Mouse (Mus musculus) erythroblast, embryonic 14.5 days (primary cell): ENCODE measurements around the gene AI413582. TPM values are rescaled to one million over a fixed set of nuclear protein-coding genes. Genes with fewer than 3 reads are reported as not detected.

Experiments
- H3K27me3 ChIP-seq: 2 replicates; pipeline ENCODE4 v1.6.1; 2012; ENCODE audit warnings: inconsistent platforms; ENCODE audit not compliant: control insufficient read depth
- H3K36me3 ChIP-seq: 2 replicates; pipeline ENCODE4 v1.6.1; 2012; ENCODE audit warnings: mild to moderate bottlenecking, inconsistent platforms; ENCODE audit not compliant: control insufficient read depth
- H3K4me1 ChIP-seq: 2 replicates; pipeline ENCODE4 v1.6.1; 2012; ENCODE audit warnings: inconsistent platforms; ENCODE audit not compliant: control insufficient read depth
- H3K4me3 ChIP-seq: replicated peaks from 2 replicates; pipeline ENCODE3; 2012; ENCODE audit warnings: moderate library complexity, mild to moderate bottlenecking, inconsistent platforms
- H3K9me3 ChIP-seq: 2 replicates; pipeline ENCODE4 v1.6.1; 2012; ENCODE audit warnings: low read length, inconsistent platforms, mixed read lengths; ENCODE audit not compliant: control insufficient read depth
- GATA1 ChIP-seq: IDR thresholded peaks from 2 replicates; pipeline ENCODE4 v1.6.1; 2012; ENCODE audit warnings: low read length, inconsistent platforms, mixed read lengths
- TAL1 ChIP-seq: IDR thresholded peaks from 3 replicates; pipeline ENCODE4 v1.6.1; 2012; ENCODE audit warnings: low read length, inconsistent platforms, mixed read lengths
- polyA plus RNA-seq: library from polyadenylated mRNA; stranded (reverse); fragments of >175 nt; gene quantifications from 2 replicates; pipeline ENCODE4 v1.2.3, GENCODE M21; 2012

The AI413582 gene
- polyA plus RNA-seq, 1 experiment: 3.7 TPM

GRCm38 (mm10) chr17:27557927-27558661, 7.5 kb downstream of the AI413582 start:
- H3K27me3 ChIP-seq: peaks cover 3% of the 10 kb centered on the region; the same call in 1 of the 2 replicates
- no peaks in the 10 kb centered on the region for H3K9me3 ChIP-seq
- H3K36me3 ChIP-seq: peaks cover 27% of the 10 kb centered on the region
- peaks cover 69% of the 10 kb centered on the region for H3K4me1 ChIP-seq
- TF ChIP-seq TAL1 (no peak), GATA1 (no peak)
- peak overlapping the region; percentile 82 for H3K4me3 ChIP-seq

- Histone ChIP-seq H3K9me3 (no peaks in the 10 kb centered on the region), H3K36me3 (peaks cover 27% of the 10 kb centered on the region), H3K4me3 (peak overlapping the region; percentile 82), H3K27me3 (peaks cover 3% of the 10 kb centered on the region; the same call in 1 of the 2 replicates), H3K4me1 (peaks cover 76% of the 10 kb centered on the region)
- TF ChIP-seq GATA1: no peak
- no peak for TF ChIP-seq TAL1
These were observed 8.2 kb downstream of the AI413582 start for GRCm38 (mm10) chr17:27557181-27557926.

- Histone ChIP-seq H3K4me3 (peak within 1 kb of the TSS; percentile 82), H3K9me3 (no peaks in the 10 kb centered on the region), H3K27me3 (peaks cover 3% of the 10 kb centered on the region; the same call in 1 of the 2 replicates), H3K36me3 (peaks cover 19% of the 10 kb centered on the region), H3K4me1 (peaks cover 69% of the 10 kb centered on the region)
- TF ChIP-seq GATA1: no peak
- no peak for TF ChIP-seq TAL1
These were observed 9.1 kb downstream of the AI413582 start, which contains the start of gene Hmga1 for GRCm38 (mm10) chr17:27556315-27557011. Gene Hmga1 (plus strand): TSS chr17:27556497.

- Histone ChIP-seq H3K4me3 (peak overlapping the region; percentile 82), H3K4me1 (peaks cover 66% of the 10 kb centered on the region)
These were observed 9.9 kb downstream of the AI413582 start for GRCm38 (mm10) chr17:27555512-27556172.

GRCm38 (mm10) chr17:27555075-27555511, 10.5 kb downstream of the AI413582 start:
- no peak for TF ChIP-seq GATA1
- Histone ChIP-seq H3K4me3 (peak overlapping the region; percentile 82), H3K27me3 (peaks cover 3% of the 10 kb centered on the region; the same call in 1 of the 2 replicates), H3K9me3 (no peaks in the 10 kb centered on the region), H3K36me3 (peaks cover 5% of the 10 kb centered on the region), H3K4me1 (peaks cover 64% of the 10 kb centered on the region)

More at GRCm38 (mm10) chr17:27555512-27556172, 9.9 kb downstream of the AI413582 start:
- Histone ChIP-seq H3K27me3 (peaks cover 3% of the 10 kb centered on the region; the same call in 1 of the 2 replicates), H3K36me3 (peaks cover 11% of the 10 kb centered on the region), H3K9me3 (no peaks in the 10 kb centered on the region)
- TF ChIP-seq GATA1: no peak
- TF ChIP-seq TAL1: no peak

- Histone ChIP-seq H3K27me3 (peaks cover 3% of the 10 kb centered on the region; the same call in 1 of the 2 replicates), H3K9me3 (no peaks in the 10 kb centered on the region), H3K4me3 (peak overlapping the region; percentile 82), H3K36me3 (peaks cover 2% of the 10 kb centered on the region; the same call in 1 of the 2 replicates), H3K4me1 (peaks cover 61% of the 10 kb centered on the region)
- TF ChIP-seq GATA1 (no peak), TAL1 (no peak)
These were observed 11.2 kb downstream of the AI413582 start for GRCm38 (mm10) chr17:27554062-27554960.

- Histone ChIP-seq H3K4me1 (peaks cover 44% of the 10 kb centered on the region), H3K4me3 (no peak overlapping the region)
These were observed 13.0 kb downstream of the AI413582 start for GRCm38 (mm10) chr17:27552215-27553201.

More at GRCm38 (mm10) chr17:27552215-27553201, 13.0 kb downstream of the AI413582 start:
- H3K36me3 ChIP-seq: no peaks in the 10 kb centered on the region
- TF ChIP-seq TAL1: no peak
- H3K27me3 ChIP-seq: peaks cover 3% of the 10 kb centered on the region; the same call in 1 of the 2 replicates
- H3K9me3 ChIP-seq: no peaks in the 10 kb centered on the region
